Mouse (Mus musculus): Measurements from ENCODE around the gene Acsm2. TPM values are rescaled to one million over a fixed set of nuclear protein-coding genes. Genes with fewer than 3 reads are reported as not detected.

The Acsm2 gene
- polyA plus RNA-seq (2014; fragmentation: Nextera tagmentation; extraction: Ambion mirVana), result not detected in 2 replicates

DNA sequence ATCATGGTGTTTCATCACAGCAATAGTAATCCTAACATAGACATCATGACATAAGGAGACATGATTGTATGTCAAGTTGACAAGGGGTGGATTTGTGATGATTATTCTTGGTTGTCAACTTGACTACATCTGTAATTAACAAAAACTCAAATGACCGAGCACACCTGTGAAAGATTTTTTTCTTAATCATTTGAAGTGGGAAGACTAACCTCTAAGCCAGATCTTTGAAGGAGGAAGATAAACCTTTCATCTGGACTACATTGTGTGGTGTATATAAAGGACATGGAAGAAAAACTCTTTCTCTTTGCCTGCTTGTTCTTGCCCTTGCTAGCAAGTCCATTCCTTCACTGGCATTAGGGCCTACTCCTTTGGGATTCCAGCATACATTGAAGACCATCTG lies at the start of gene Acsm2:
Gene Acsm2 (plus strand): TSS at position 301 of the 400 bp plus-strand sequence.
- Histone ChIP-seq H3K36me3 (ENCODE audit: control insufficient read depth, insufficient read depth, low read length) (no peaks in the 10 kb centered on the region), H3K4me3 (ENCODE audit: low read depth, low read length) (no peak within 1 kb of the TSS), H3K9me3 (ENCODE audit: control insufficient read depth, low read length) (no peaks in the 10 kb centered on the region), H3K27me3 (replicated peaks; ENCODE audit: control insufficient read depth, insufficient read depth, low read length) (no peaks in the 10 kb centered on the region), H3K27ac (replicated peaks; ENCODE audit: low read depth, low read length) (no peak within 1 kb of the TSS), H3K4me2 (ENCODE audit: low read depth, low read length) (no peak within 1 kb of the TSS), H3K4me1 (ENCODE audit: control insufficient read depth, insufficient read depth, low read length) (no peaks in the 10 kb centered on the region), H3K9ac (ENCODE audit: low read depth, low read length) (no peak within 1 kb of the TSS)
- WGBS, result 67% methylated on average over 1 of the region's 1 CpGs
- ATAC-seq (ENCODE audit: low read depth) (no peak), DNase-seq (ENCODE audit: low spot score) (no peak)

DNA sequence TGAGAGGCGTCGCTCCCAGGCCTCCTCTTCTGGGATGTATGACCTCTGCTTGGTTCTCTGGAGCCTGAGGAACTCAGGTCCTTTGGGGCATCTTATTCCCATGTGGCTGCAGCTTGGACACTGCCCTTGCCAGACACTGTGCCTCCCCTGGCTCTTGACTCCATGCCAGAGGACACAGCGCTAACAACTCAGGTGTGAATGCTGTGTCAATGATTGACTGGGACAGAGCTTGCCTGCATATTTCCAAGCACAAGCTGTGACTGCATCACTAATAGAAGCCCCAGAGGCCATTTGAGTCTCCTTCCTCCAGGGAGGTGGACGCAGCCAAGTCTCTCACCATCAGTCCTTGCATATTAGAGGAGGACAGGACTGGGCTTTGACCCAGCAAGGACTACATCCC lies 43.0 kb upstream of the Acsm2 start:
- no peaks in the 10 kb centered on the region for H3K27me3 ChIP-seq (replicated peaks; ENCODE audit: control insufficient read depth, insufficient read depth, low read length)
- no peak overlapping the region for H3K27ac ChIP-seq (replicated peaks; ENCODE audit: low read depth, low read length)
- H3K4me2 ChIP-seq (ENCODE audit: low read depth, low read length), result no peak overlapping the region
- 93% methylated on average over 4 of the region's 4 CpGs for WGBS
- H3K4me3 ChIP-seq (ENCODE audit: low read depth, low read length), result no peak overlapping the region
- no peaks in the 10 kb centered on the region for H3K4me1 ChIP-seq (ENCODE audit: control insufficient read depth, insufficient read depth, low read length)
- DNase-seq (ENCODE audit: low spot score), result no peak
- no peaks in the 10 kb centered on the region for H3K9me3 ChIP-seq (ENCODE audit: control insufficient read depth, low read length)
- H3K9ac ChIP-seq (ENCODE audit: low read depth, low read length), result no peak overlapping the region
- no peak for ATAC-seq (ENCODE audit: low read depth)
- no peaks in the 10 kb centered on the region for H3K36me3 ChIP-seq (ENCODE audit: control insufficient read depth, insufficient read depth, low read length)

DNA sequence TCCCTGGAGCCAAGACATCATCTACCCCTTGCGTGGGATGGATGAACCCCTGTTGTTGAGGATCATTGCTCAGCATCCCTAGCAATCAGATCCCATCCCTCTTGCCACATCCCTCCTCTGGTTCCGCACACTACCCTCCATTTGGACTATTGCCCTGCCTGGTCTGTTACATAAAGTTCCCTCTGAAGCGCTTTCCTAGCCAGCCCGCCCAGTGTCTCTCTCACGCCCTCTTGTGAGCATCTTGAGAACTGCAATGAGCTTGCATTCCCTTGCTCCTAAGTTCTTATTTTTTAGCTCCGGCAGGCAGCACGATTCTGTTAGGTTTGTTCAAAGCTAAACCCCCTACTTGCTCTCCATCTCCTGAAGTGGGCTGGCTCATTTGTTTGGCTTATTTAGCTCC lies 41.1 kb upstream of the Acsm2 start:
- no peak for ATAC-seq (ENCODE audit: low read depth)
- H3K4me1 ChIP-seq (ENCODE audit: control insufficient read depth, insufficient read depth, low read length), result no peaks in the 10 kb centered on the region
- H3K36me3 ChIP-seq (ENCODE audit: control insufficient read depth, insufficient read depth, low read length), result no peaks in the 10 kb centered on the region
- no peak overlapping the region for H3K9ac ChIP-seq (ENCODE audit: low read depth, low read length)
- no peak overlapping the region for H3K4me3 ChIP-seq (ENCODE audit: low read depth, low read length)
- H3K27ac ChIP-seq (replicated peaks; ENCODE audit: low read depth, low read length), result no peak overlapping the region
- H3K4me2 ChIP-seq (ENCODE audit: low read depth, low read length), result no peak overlapping the region
- peak; percentile 4 for DNase-seq (ENCODE audit: low spot score)
- whole genome bisulfite sequencing, result 28% methylated on average over 7 of the region's 7 CpGs
- H3K27me3 ChIP-seq (replicated peaks; ENCODE audit: control insufficient read depth, insufficient read depth, low read length), result no peaks in the 10 kb centered on the region
- H3K9me3 ChIP-seq (ENCODE audit: control insufficient read depth, low read length), result no peaks in the 10 kb centered on the region

DNA sequence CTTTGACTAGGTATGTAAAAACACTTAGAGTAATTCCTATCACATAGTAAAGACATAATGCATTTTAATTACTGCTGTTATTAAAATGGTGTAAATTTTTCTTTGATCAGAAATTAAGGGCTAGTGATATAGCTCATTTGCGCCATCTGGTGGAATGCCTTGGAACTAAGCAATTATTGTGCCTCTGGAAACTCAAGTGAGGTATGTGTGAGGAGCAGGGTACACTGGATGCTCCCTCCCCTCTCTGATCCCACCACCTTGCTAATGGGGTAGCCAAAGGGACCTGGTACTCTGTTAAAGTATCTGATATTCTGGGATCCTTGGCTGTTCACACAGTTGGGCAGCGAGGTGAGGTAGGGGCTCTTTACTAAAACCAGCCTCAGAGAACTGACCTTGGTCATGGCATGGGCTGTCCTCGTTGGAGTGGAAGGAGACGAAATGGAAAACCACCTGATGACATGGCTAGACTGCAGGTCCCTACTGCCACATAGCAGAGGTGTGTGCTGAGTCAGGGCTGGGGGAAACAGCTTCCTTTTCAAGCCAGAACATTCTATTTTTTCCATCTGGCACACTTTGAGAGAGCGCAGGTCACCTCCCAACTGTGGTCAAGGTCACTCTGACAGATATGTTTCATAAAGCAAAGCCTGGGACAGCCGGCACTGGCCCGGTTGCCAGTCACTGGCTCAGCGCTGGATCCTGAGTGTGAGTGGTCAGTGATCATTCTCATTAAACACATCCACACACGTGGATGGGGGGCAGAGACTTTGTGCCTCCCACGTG lies 38.5 kb upstream of the Acsm2 start:
- H3K4me1 ChIP-seq (ENCODE audit: control insufficient read depth, insufficient read depth, low read length), result no peaks in the 10 kb centered on the region
- ATAC-seq (ENCODE audit: low read depth) (no peak), DNase-seq (ENCODE audit: low spot score) (peak; percentile 10)
- no peaks in the 10 kb centered on the region for H3K36me3 ChIP-seq (ENCODE audit: control insufficient read depth, insufficient read depth, low read length)
- no peak overlapping the region for H3K4me2 ChIP-seq (ENCODE audit: low read depth, low read length)
- H3K9me3 ChIP-seq (ENCODE audit: control insufficient read depth, low read length), result no peaks in the 10 kb centered on the region
- H3K4me3 ChIP-seq (ENCODE audit: low read depth, low read length), result no peak overlapping the region
- WGBS, result 63% methylated on average over 10 of the region's 10 CpGs
- H3K27me3 ChIP-seq (replicated peaks; ENCODE audit: control insufficient read depth, insufficient read depth, low read length), result no peaks in the 10 kb centered on the region
- no peak overlapping the region for H3K9ac ChIP-seq (ENCODE audit: low read depth, low read length)
- H3K27ac ChIP-seq (replicated peaks; ENCODE audit: low read depth, low read length), result no peak overlapping the region

DNA sequence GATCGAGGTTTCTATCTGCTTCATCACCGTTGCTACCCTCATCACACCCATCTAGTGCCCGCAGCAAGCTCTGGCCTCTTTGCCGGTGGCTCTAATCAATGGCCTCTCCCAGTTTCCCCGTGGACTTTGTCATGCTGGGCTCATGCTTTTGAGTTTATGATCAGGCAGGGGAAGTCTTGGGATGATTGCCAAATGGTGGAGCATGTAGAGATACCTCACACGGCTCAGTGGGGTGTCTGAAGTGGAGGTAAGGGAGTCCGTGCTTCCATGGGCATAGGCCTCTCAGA lies 37.9 kb upstream of the Acsm2 start:
- Histone ChIP-seq H3K4me1 (ENCODE audit: control insufficient read depth, insufficient read depth, low read length) (no peaks in the 10 kb centered on the region), H3K9ac (ENCODE audit: low read depth, low read length) (no peak overlapping the region), H3K27ac (replicated peaks; ENCODE audit: low read depth, low read length) (no peak overlapping the region), H3K27me3 (replicated peaks; ENCODE audit: control insufficient read depth, insufficient read depth, low read length) (no peaks in the 10 kb centered on the region), H3K36me3 (ENCODE audit: control insufficient read depth, insufficient read depth, low read length) (no peaks in the 10 kb centered on the region), H3K4me2 (ENCODE audit: low read depth, low read length) (no peak overlapping the region), H3K4me3 (ENCODE audit: low read depth, low read length) (no peak overlapping the region), H3K9me3 (ENCODE audit: control insufficient read depth, low read length) (no peaks in the 10 kb centered on the region)
- DNase-seq (ENCODE audit: low spot score), result no peak
- ATAC-seq (ENCODE audit: low read depth), result no peak
- WGBS, result 84% methylated on average over 7 of the region's 7 CpGs

DNA sequence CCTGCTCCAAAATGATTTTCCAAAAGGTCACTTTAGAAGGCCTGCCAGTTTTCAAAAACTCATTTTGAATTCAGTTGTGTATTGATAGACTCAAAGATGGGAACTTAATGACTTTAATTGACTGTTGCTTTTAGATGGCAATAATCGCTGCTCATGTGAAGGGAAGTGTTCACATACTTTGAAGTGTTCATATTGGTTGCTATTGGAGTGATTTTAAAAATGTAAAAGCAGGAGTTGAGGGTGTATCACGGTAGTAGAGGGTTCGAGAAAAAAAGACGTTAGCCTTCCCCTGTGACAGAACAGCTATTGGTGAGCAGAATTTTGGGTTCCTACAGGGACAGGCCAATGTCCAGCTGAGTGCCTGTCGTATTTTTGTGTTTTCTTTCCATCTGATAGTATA lies 35.0 kb upstream of the Acsm2 start, which contains the start of gene Acsm5:
Gene Acsm5 (plus strand): TSS at position 301 of the 400 bp plus-strand sequence.
- Histone ChIP-seq H3K4me1 (ENCODE audit: control insufficient read depth, insufficient read depth, low read length) (no peaks in the 10 kb centered on the region), H3K4me3 (ENCODE audit: low read depth, low read length) (no peak within 1 kb of the TSS), H3K36me3 (ENCODE audit: control insufficient read depth, insufficient read depth, low read length) (no peaks in the 10 kb centered on the region), H3K9ac (ENCODE audit: low read depth, low read length) (no peak within 1 kb of the TSS), H3K27ac (replicated peaks; ENCODE audit: low read depth, low read length) (no peak within 1 kb of the TSS), H3K27me3 (replicated peaks; ENCODE audit: control insufficient read depth, insufficient read depth, low read length) (no peaks in the 10 kb centered on the region), H3K9me3 (ENCODE audit: control insufficient read depth, low read length) (no peaks in the 10 kb centered on the region), H3K4me2 (ENCODE audit: low read depth, low read length) (no peak within 1 kb of the TSS)
- DNase-seq (ENCODE audit: low spot score) (no peak), ATAC-seq (ENCODE audit: low read depth) (no peak)
- 71% methylated on average over 5 of the region's 5 CpGs for WGBS

DNA sequence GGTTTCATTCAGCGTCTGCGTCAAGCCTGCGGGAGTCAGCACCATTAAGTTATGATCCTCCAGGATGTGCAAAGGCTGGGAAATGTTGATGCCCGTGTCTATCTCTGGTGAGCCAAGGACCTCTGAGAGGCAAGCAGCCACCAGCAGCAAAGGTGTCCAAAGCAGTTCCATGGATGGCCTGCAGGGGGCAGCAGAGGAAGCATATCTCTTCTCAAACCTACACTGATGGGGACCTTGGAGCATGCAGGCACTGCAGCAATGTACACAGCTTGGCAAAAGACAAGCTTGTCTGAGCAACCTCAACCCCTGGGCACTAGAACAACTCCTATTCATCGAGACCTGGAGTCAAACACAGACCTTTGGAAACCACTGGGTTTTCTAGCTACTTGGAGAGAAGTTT lies 34.5 kb upstream of the Acsm2 start:
- DNase-seq (ENCODE audit: low spot score), result peak; percentile 24
- H3K27ac ChIP-seq (replicated peaks; ENCODE audit: low read depth, low read length), result no peak overlapping the region
- no peaks in the 10 kb centered on the region for H3K27me3 ChIP-seq (replicated peaks; ENCODE audit: control insufficient read depth, insufficient read depth, low read length)
- H3K4me1 ChIP-seq (ENCODE audit: control insufficient read depth, insufficient read depth, low read length), result no peaks in the 10 kb centered on the region
- WGBS, result 47% methylated on average over 5 of the region's 5 CpGs
- no peak overlapping the region for H3K9ac ChIP-seq (ENCODE audit: low read depth, low read length)
- no peaks in the 10 kb centered on the region for H3K36me3 ChIP-seq (ENCODE audit: control insufficient read depth, insufficient read depth, low read length)
- H3K4me2 ChIP-seq (ENCODE audit: low read depth, low read length), result no peak overlapping the region
- no peak overlapping the region for H3K4me3 ChIP-seq (ENCODE audit: low read depth, low read length)
- ATAC-seq (ENCODE audit: low read depth), result no peak
- H3K9me3 ChIP-seq (ENCODE audit: control insufficient read depth, low read length), result no peaks in the 10 kb centered on the region

DNA sequence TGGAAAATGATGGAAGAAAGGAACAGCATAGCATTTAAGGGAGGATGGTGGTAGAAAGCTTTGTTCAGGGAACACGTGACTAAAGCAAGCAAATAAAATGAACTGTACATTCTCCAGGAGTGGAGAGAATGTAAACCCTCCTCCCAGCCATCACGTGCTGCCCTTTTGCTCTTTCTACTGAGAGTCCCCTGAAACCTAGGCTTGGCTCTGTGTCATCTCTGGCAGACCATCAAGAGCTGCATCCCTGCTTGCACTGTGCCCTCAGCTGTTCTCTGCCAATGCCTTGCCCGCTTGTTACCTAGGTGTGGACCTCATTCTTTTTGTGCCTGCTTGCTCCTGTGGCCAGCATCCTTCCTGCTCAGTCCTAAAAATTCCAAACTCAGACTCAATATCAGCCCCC lies 32.3 kb upstream of the Acsm2 start:
- Histone ChIP-seq H3K27ac (replicated peaks; ENCODE audit: low read depth, low read length) (no peak overlapping the region), H3K9ac (ENCODE audit: low read depth, low read length) (no peak overlapping the region), H3K36me3 (ENCODE audit: control insufficient read depth, insufficient read depth, low read length) (no peaks in the 10 kb centered on the region), H3K27me3 (replicated peaks; ENCODE audit: control insufficient read depth, insufficient read depth, low read length) (no peaks in the 10 kb centered on the region), H3K4me1 (ENCODE audit: control insufficient read depth, insufficient read depth, low read length) (no peaks in the 10 kb centered on the region), H3K9me3 (ENCODE audit: control insufficient read depth, low read length) (no peaks in the 10 kb centered on the region), H3K4me2 (ENCODE audit: low read depth, low read length) (no peak overlapping the region), H3K4me3 (ENCODE audit: low read depth, low read length) (no peak overlapping the region)
- WGBS, result 61% methylated on average over 3 of the region's 3 CpGs
- ATAC-seq (ENCODE audit: low read depth), result no peak
- no peak for DNase-seq (ENCODE audit: low spot score)

DNA sequence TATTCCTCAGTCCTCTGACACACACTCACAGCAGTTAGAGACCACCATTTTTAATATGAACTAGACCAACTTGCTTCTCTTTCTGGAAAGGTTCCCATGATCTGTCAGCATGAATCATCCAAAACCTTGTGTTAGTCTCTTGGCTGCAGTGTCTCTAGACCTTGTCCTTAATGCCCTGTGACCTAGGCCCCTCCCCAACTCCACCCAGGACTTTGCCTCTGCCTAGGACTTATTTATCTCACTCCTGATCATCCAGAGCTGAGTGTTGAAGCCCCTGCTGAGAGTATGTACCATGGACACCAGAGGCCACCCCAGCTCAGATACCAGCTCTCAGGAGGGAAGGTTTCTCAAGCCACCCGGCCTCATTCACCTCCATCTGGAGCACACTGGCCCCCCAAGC lies 31.8 kb upstream of the Acsm2 start:
- no peaks in the 10 kb centered on the region for H3K27me3 ChIP-seq (replicated peaks; ENCODE audit: control insufficient read depth, insufficient read depth, low read length)
- no peak overlapping the region for H3K9ac ChIP-seq (ENCODE audit: low read depth, low read length)
- no peaks in the 10 kb centered on the region for H3K4me1 ChIP-seq (ENCODE audit: control insufficient read depth, insufficient read depth, low read length)
- no peaks in the 10 kb centered on the region for H3K9me3 ChIP-seq (ENCODE audit: control insufficient read depth, low read length)
- DNase-seq (ENCODE audit: low spot score) (no peak), ATAC-seq (ENCODE audit: low read depth) (no peak)
- H3K27ac ChIP-seq (replicated peaks; ENCODE audit: low read depth, low read length), result no peak overlapping the region
- WGBS, result 67% methylated on average over 1 of the region's 1 CpGs
- no peaks in the 10 kb centered on the region for H3K36me3 ChIP-seq (ENCODE audit: control insufficient read depth, insufficient read depth, low read length)
- H3K4me2 ChIP-seq (ENCODE audit: low read depth, low read length), result no peak overlapping the region
- no peak overlapping the region for H3K4me3 ChIP-seq (ENCODE audit: low read depth, low read length)

Measured in embryonic facial prominence, embryonic 14.5 days (tissue).